Mouse (Mus musculus): ENCODE data around the gene Slc2a4. TPM values are rescaled to one million over a fixed set of nuclear protein-coding genes. Genes with fewer than 3 reads are reported as not detected.
"Not testable (repeated sequence)": the region's sequence is repeated elsewhere in the genome, so short reads cannot be mapped to it uniquely, and the experiment has no call there.

Slc2a4 gene
- polyA plus RNA-seq, 1 experiment from 2014 or later = 11.0 TPM

GRCm38 (mm10) chr11:69921114-69922011 lies 26.6 kb downstream of the Slc2a4 start, which contains the start of gene Eif5a:
Gene Eif5a, minus strand, starts transcription at chr11:69921958.
- Histone ChIP-seq H3K27ac (peak within 1 kb of the TSS; percentile 98), H3K4me3 (peak within 1 kb of the TSS; percentile 91), H3K27me3 (ENCODE audit: insufficient read depth, poor library complexity, severe bottlenecking) (no peaks in the 10 kb centered on the region), H3K36me3 (peaks cover 34% of the 10 kb centered on the region), H3K4me1 (replicated peaks) (peaks cover 37% of the 10 kb centered on the region), H3K9me3 (no peaks in the 10 kb centered on the region)
- peak; percentile 100 for DNase-seq (ENCODE audit: low spot score)
- under 1% methylated on average over 78 of the region's 78 CpGs for WGBS

DNA sequence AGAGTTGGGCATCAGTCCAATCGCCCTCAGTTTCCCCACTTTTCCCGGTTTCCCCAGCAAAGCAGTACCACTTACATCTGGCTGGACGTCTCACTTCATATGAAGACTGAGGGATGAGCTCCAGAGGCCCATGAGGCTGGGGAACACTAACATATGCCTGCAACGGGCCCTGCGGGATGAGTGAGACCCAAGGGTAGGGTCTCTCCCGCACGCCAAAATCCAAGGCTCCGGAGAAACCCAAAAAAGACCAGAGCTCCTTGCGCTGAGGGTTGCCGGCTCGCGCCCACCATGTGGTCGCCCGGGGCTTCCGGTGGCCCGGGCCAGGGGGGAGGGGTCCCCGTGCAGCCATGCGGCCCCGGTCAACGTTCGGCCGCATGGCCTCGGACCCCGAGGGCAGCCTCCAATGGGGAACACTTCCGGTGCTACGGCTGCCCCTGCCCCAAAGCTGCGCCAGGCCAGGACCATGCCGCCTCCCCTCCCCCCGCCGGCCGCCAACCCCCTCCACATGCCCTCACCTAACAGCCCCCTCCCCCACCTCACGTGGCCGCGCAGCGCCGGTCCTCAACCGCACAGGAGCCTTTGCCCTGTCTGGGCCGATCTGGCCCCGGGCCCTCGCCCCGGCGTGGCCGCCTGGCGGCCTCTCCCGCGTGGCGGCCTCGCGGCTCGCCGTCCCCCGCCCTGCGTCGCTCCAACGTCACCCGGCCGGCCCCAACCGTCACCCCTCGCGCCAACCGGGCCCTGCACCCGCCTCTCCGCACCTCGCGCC lies 27.5 kb downstream of the Slc2a4 start:
- Histone ChIP-seq H3K4me3 (peak overlapping the region; percentile 91), H3K4me1 (replicated peaks) (peaks cover 46% of the 10 kb centered on the region), H3K9me3 (no peaks in the 10 kb centered on the region), H3K27me3 (ENCODE audit: insufficient read depth, poor library complexity, severe bottlenecking) (no peaks in the 10 kb centered on the region), H3K36me3 (peaks cover 43% of the 10 kb centered on the region), H3K27ac (peak overlapping the region; percentile 98)
- DNase-seq (ENCODE audit: low spot score) = peak; percentile 59
- WGBS = under 1% methylated on average over 64 of the region's 65 CpGs

GRCm38 (mm10) chr11:69919661-69920265 lies 28.2 kb downstream of the Slc2a4 start:
- Histone ChIP-seq H3K27me3 (ENCODE audit: insufficient read depth, poor library complexity, severe bottlenecking) (no peaks in the 10 kb centered on the region), H3K4me3 (peak overlapping the region; percentile 91), H3K27ac (peak overlapping the region; percentile 98), H3K36me3 (peaks cover 50% of the 10 kb centered on the region), H3K9me3 (no peaks in the 10 kb centered on the region), H3K4me1 (replicated peaks) (peaks cover 53% of the 10 kb centered on the region)
- peak; percentile 56 for DNase-seq (ENCODE audit: low spot score)
- WGBS = 3% methylated on average over 17 of the region's 17 CpGs

DNA sequence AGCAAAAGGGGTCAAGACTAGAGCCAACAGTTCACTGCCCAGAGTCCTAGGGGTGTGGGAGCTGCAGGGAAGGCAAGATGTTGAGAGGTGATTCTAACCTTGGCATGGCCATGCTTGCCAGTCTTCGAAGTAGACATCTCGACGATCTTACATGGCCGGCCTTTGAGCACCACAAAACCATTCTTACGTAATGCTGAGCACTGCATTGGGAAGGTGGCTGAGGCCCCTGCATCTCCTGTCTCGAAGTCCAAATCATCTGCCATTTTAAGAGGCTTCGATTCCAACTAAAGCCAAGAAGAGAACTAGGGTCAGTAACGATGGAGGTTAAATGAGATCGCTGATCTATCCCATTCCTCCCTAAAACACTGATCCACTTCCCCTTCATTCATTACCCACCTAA lies 28.9 kb downstream of the Slc2a4 start:
- no peak for DNase-seq (ENCODE audit: low spot score)
- WGBS = 87% methylated on average over 9 of the region's 9 CpGs
- Histone ChIP-seq H3K4me3 (peak overlapping the region; percentile 91), H3K9me3 (no peaks in the 10 kb centered on the region), H3K27ac (no peak overlapping the region), H3K36me3 (peaks cover 51% of the 10 kb centered on the region), H3K27me3 (ENCODE audit: insufficient read depth, poor library complexity, severe bottlenecking) (no peaks in the 10 kb centered on the region), H3K4me1 (replicated peaks) (peaks cover 60% of the 10 kb centered on the region)

- no peaks in the 10 kb centered on the region for H3K27me3 ChIP-seq (ENCODE audit: insufficient read depth, poor library complexity, severe bottlenecking)
- H3K4me1 ChIP-seq (replicated peaks) = peaks cover 67% of the 10 kb centered on the region
- no peaks in the 10 kb centered on the region for H3K9me3 ChIP-seq
- WGBS = 89% methylated on average over 5 of the region's 5 CpGs
- DNase-seq (ENCODE audit: low spot score) = no peak
- H3K36me3 ChIP-seq = peaks cover 56% of the 10 kb centered on the region
- H3K27ac ChIP-seq = no peak overlapping the region
- 0 out of 2 replicates have a peak overlapping the region, but pooled peaks have one; percentile 7 for H3K4me3 ChIP-seq
Measured at GRCm38 (mm10) chr11:69918118-69918517, 29.9 kb downstream of the Slc2a4 start.

DNA sequence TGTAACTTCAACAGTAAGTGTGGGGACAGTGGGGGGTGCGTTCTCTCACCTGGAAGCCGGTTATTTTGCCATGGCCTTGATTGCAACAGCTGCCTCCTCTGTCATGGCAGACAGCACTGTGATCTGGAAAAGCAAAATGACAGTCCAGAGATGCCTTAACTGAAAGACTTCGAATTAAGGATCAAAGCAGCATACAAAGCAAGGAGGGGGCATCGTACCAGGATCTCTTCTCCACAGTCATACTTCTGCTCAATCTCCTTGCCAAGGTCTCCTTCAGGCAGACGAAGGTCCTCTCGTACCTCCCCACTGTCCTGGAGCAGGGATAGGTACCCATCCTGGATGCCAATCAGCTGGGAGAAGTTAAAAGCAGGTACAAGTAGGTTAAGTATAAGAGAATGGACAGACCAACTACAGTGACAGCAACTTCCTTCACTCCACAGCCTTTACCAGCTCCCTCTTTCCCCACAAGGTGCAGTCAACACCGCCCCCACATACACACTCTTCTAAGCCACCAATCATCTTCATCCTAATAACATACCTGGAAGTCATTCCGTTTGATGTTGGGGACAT lies 30.5 kb downstream of the Slc2a4 start:
- DNase-seq (ENCODE audit: low spot score) = no peak
- H3K27ac ChIP-seq = no peak overlapping the region
- H3K9me3 ChIP-seq = no peaks in the 10 kb centered on the region
- peak overlapping the region; percentile 23; the same call in 1 of the 2 replicates for H3K4me3 ChIP-seq
- H3K4me1 ChIP-seq (replicated peaks) = peaks cover 65% of the 10 kb centered on the region
- 89% methylated on average over 8 of the region's 8 CpGs for WGBS
- H3K36me3 ChIP-seq = peaks cover 63% of the 10 kb centered on the region
- no peaks in the 10 kb centered on the region for H3K27me3 ChIP-seq (ENCODE audit: insufficient read depth, poor library complexity, severe bottlenecking)

- Histone ChIP-seq H3K4me1 (replicated peaks) (peaks cover 62% of the 10 kb centered on the region), H3K4me3 (peak overlapping the region; percentile 99; the same call in 1 of the 2 replicates), H3K36me3 (peaks cover 69% of the 10 kb centered on the region)
- 67% methylated on average over 7 of the region's 7 CpGs for WGBS
- not testable (repeated sequence) for DNase-seq (ENCODE audit: low spot score); H3K27me3 ChIP-seq (ENCODE audit: insufficient read depth, poor library complexity, severe bottlenecking); H3K27ac ChIP-seq; H3K9me3 ChIP-seq
Measured at GRCm38 (mm10) chr11:69916652-69917378, 31.2 kb downstream of the Slc2a4 start.

GRCm38 (mm10) chr11:69915667-69916627 lies 32.0 kb downstream of the Slc2a4 start:
- WGBS = 63% methylated on average over 5 of the region's 5 CpGs
- Histone ChIP-seq H3K4me3 (peak overlapping the region; percentile 99), H3K27me3 (ENCODE audit: insufficient read depth, poor library complexity, severe bottlenecking) (no peaks in the 10 kb centered on the region), H3K9me3 (no peaks in the 10 kb centered on the region), H3K4me1 (replicated peaks) (peaks cover 62% of the 10 kb centered on the region), H3K27ac (no peak overlapping the region; the same call in 1 of the 2 replicates), H3K36me3 (peaks cover 78% of the 10 kb centered on the region)
- DNase-seq (ENCODE audit: low spot score) = no peak

GRCm38 (mm10) chr11:69914917-69915430 lies 33.0 kb downstream of the Slc2a4 start:
- Histone ChIP-seq H3K4me3 (peak overlapping the region; percentile 99), H3K36me3 (peaks cover 88% of the 10 kb centered on the region), H3K4me1 (replicated peaks) (peaks cover 62% of the 10 kb centered on the region), H3K27ac (peak overlapping the region; percentile 95; the same call in 1 of the 2 replicates), H3K27me3 (ENCODE audit: insufficient read depth, poor library complexity, severe bottlenecking) (no peaks in the 10 kb centered on the region), H3K9me3 (no peaks in the 10 kb centered on the region)
- WGBS = 44% methylated on average over 9 of the region's 9 CpGs
- DNase-seq (ENCODE audit: low spot score) = no peak

- Histone ChIP-seq H3K4me1 (replicated peaks) (peaks cover 58% of the 10 kb centered on the region), H3K4me3 (peak overlapping the region; percentile 99), H3K27ac (peak overlapping the region; percentile 95), H3K27me3 (ENCODE audit: insufficient read depth, poor library complexity, severe bottlenecking) (no peaks in the 10 kb centered on the region), H3K36me3 (peaks cover 90% of the 10 kb centered on the region), H3K9me3 (no peaks in the 10 kb centered on the region)
- no peak for DNase-seq (ENCODE audit: low spot score)
- 4% methylated on average over 17 of the region's 17 CpGs for WGBS
Measured at GRCm38 (mm10) chr11:69914372-69914764, 33.6 kb downstream of the Slc2a4 start.
